Mouse (Mus musculus) myocyte (in vitro differentiated cells): Measurements from ENCODE around the gene Nupr1l. TPM values are rescaled to one million over a fixed set of nuclear protein-coding genes. Genes with fewer than 3 reads are reported as not detected.

Experiments
- H3K27me3 ChIP-seq: one replicate; pipeline ENCODE4 v1.6.1; 2011; ENCODE audit not compliant: control insufficient read depth, insufficient read depth, insufficient read length
- H3K36me3 ChIP-seq: one replicate; pipeline ENCODE4 v1.6.1; 2011; ENCODE audit not compliant: control insufficient read depth, insufficient read depth
- H3K4me2 ChIP-seq: one replicate; pipeline ENCODE4 v1.6.1; 2011; ENCODE audit warnings: low read depth, control low read depth
- H3K4me3 ChIP-seq: one replicate; pipeline ENCODE4 v1.5.1; 2011; ENCODE audit warnings: mild to moderate bottlenecking, control low read depth, moderate library complexity
- H3K79me2 ChIP-seq: one replicate; pipeline ENCODE4 v1.6.1; 2011; ENCODE audit not compliant: control insufficient read depth, insufficient read depth
- H3ac ChIP-seq: one replicate; pipeline ENCODE4 v1.6.1; 2011; ENCODE audit not compliant: control insufficient read depth, insufficient read length
- CEBPB ChIP-seq: IDR thresholded peaks from 2 replicates; pipeline ENCODE4 v1.6.1; 2011; ENCODE audit warnings: mild to moderate bottlenecking, moderate library complexity; ENCODE audit not compliant: poor library complexity, insufficient read depth, severe bottlenecking
- E2F4 ChIP-seq: IDR thresholded peaks from one replicate; pipeline ENCODE4 v1.6.1; 2011; ENCODE audit warnings: mild to moderate bottlenecking, control low read depth, moderate library complexity; ENCODE audit not compliant: insufficient read depth
- MAX ChIP-seq: IDR thresholded peaks from one replicate; pipeline ENCODE4 v1.6.1; 2011; ENCODE audit warnings: low read depth, mild to moderate bottlenecking, control low read depth
- MYOD1 ChIP-seq, 3 experiments: IDR thresholded peaks; one replicate each; pipeline ENCODE4 v1.6.1; 2011; ENCODE audit warnings: control low read depth in 2 of 3, low read depth in 2 of 3, mild to moderate bottlenecking in 2 of 3, moderate library complexity in 1 of 3; ENCODE audit not compliant: insufficient read length in 2 of 3, control insufficient read depth in 1 of 3
- MYOG ChIP-seq, 3 experiments: IDR thresholded peaks; one replicate each; pipeline ENCODE4 v1.6.1; 2011; ENCODE audit warnings: control low read depth in 2 of 3, low read depth in 2 of 3, mild to moderate bottlenecking in 2 of 3; ENCODE audit not compliant: insufficient read length in 2 of 3, control insufficient read depth in 1 of 3, insufficient read depth in 1 of 3
- POLR2A ChIP-seq: IDR thresholded peaks from one replicate; pipeline ENCODE4 v1.6.1; 2011; ENCODE audit warnings: low read depth, mild to moderate bottlenecking, control low read depth, moderate library complexity; ENCODE audit not compliant: insufficient read length
- POLR2AphosphoS2 ChIP-seq: IDR thresholded peaks from one replicate; pipeline ENCODE4 v1.6.1; 2011; ENCODE audit warnings: low read depth, control low read depth; ENCODE audit not compliant: insufficient read length
- REST ChIP-seq: IDR thresholded peaks from one replicate; pipeline ENCODE4 v1.6.1; 2011; ENCODE audit warnings: mild to moderate bottlenecking, control low read depth, moderate library complexity; ENCODE audit not compliant: insufficient read depth, insufficient read length
- SRF ChIP-seq: IDR thresholded peaks from one replicate; pipeline ENCODE4 v1.6.1; 2011; ENCODE audit warnings: low read depth; ENCODE audit not compliant: control insufficient read depth, insufficient read length
- TCF12 ChIP-seq: IDR thresholded peaks from one replicate; pipeline ENCODE4 v1.6.1; 2011; ENCODE audit warnings: mild to moderate bottlenecking, control low read depth; ENCODE audit not compliant: poor library complexity, insufficient read depth, severe bottlenecking
- TCF3 ChIP-seq: IDR thresholded peaks from one replicate; pipeline ENCODE4 v1.6.1; 2011; ENCODE audit warnings: low read depth, control low read depth; ENCODE audit not compliant: insufficient read length
- USF1 ChIP-seq: IDR thresholded peaks from one replicate; pipeline ENCODE4 v1.6.1; 2011; ENCODE audit warnings: low read depth, mild to moderate bottlenecking, control low read depth, moderate library complexity
- polyA plus RNA-seq: library from polyadenylated mRNA; unstranded; fragments of >200 nt; fragmentation: generic; extraction: Trizol; gene quantifications from one replicate; pipeline ENCODE4 v1.2.1, GENCODE M21; 2012; ENCODE audit warnings: missing spikeins

The Nupr1l gene
- polyA plus RNA-seq, 1 experiment: 1.1 TPM

GRCm38 (mm10) chr5:129954473-129955254 is 46.3 kb downstream of the Nupr1l start:
- no peak overlapping the region for H3K4me3 ChIP-seq

GRCm38 (mm10) chr5:129955792-129956191 is 47.5 kb downstream of the Nupr1l start:
- Histone ChIP-seq H3K36me3 (no peaks in the 10 kb centered on the region), H3K79me2 (peaks cover 82% of the 10 kb centered on the region), H3K4me3 (no peak overlapping the region), H3K4me2 (no peak overlapping the region), H3ac (no peak overlapping the region), H3K27me3 (no peaks in the 10 kb centered on the region)
- TF ChIP-seq SRF (no peak), POLR2AphosphoS2 (no peak), MYOG (IDR thresholded peaks at IDR 0.05; ENCODE audit: control insufficient read depth in 1 of 3, insufficient read depth in 1 of 3, insufficient read length in 2 of 3, low read depth in 2 of 3) (no peak), MYOD1 (IDR thresholded peaks at IDR 0.05; ENCODE audit: control insufficient read depth in 1 of 3, insufficient read length in 2 of 3, low read depth in 2 of 3) (no peak), REST (no peak), TCF12 (no peak), MAX (no peak), CEBPB (no peak), POLR2A (no peak), USF1 (no peak)

More at GRCm38 (mm10) chr5:129954473-129955254, 46.3 kb downstream of the Nupr1l start:
- Histone ChIP-seq H3K27me3 (no peaks in the 10 kb centered on the region), H3K4me2 (no peak overlapping the region), H3K79me2 (peaks cover 83% of the 10 kb centered on the region), H3ac (no peak overlapping the region), H3K36me3 (no peaks in the 10 kb centered on the region)
- TF ChIP-seq MAX (no peak), TCF12 (no peak), MYOD1 (IDR thresholded peaks at IDR 0.05; ENCODE audit: control insufficient read depth in 1 of 3, insufficient read length in 2 of 3, low read depth in 2 of 3) (no peak), POLR2AphosphoS2 (no peak), MYOG (IDR thresholded peaks at IDR 0.05; ENCODE audit: control insufficient read depth in 1 of 3, insufficient read depth in 1 of 3, insufficient read length in 2 of 3, low read depth in 2 of 3) (no peak), TCF3 (no peak), E2F4 (no peak), POLR2A (no peak), CEBPB (no peak), SRF (no peak), REST (no peak), USF1 (no peak)

- Histone ChIP-seq H3ac (no peak overlapping the region), H3K36me3 (no peaks in the 10 kb centered on the region), H3K79me2 (peaks cover 75% of the 10 kb centered on the region), H3K4me3 (no peak overlapping the region), H3K4me2 (no peak overlapping the region), H3K27me3 (no peaks in the 10 kb centered on the region)
- TF ChIP-seq MAX (no peak), TCF12 (no peak), MYOD1 (IDR thresholded peaks at IDR 0.05; ENCODE audit: control insufficient read depth in 1 of 3, insufficient read length in 2 of 3, low read depth in 2 of 3) (no peak), E2F4 (no peak), CEBPB (no peak), SRF (no peak), REST (no peak)
These were observed 54.9 kb downstream of the Nupr1l start for GRCm38 (mm10) chr5:129963224-129963623.

Other genes starting within 250 kb of the Nupr1l start
- gene Zfp11, start 238.4 kb upstream of the Nupr1l start, polyA plus RNA-seq: 0.91 TPM
- gene Sept14, start 200.0 kb upstream of the Nupr1l start, polyA plus RNA-seq: 0.10 TPM
- 138 TPM for gene Mrps17, start 193.0 kb upstream of the Nupr1l start, polyA plus RNA-seq
- 67.6 TPM for gene Nipsnap2, start 183.5 kb upstream of the Nupr1l start, polyA plus RNA-seq
- gene Psph, start 121.1 kb upstream of the Nupr1l start, polyA plus RNA-seq: 338 TPM
- 33.8 TPM for gene Sumf2, start 61.6 kb upstream of the Nupr1l start, polyA plus RNA-seq
- gene Chchd2, start 21.1 kb upstream of the Nupr1l start, polyA plus RNA-seq: 747 TPM
- gene Zbed5, start 12.8 kb upstream of the Nupr1l start, polyA plus RNA-seq: 1.7 TPM
- gene Phkg1, start 10.0 kb upstream of the Nupr1l start, polyA plus RNA-seq: 0.32 TPM
- 13.2 TPM for gene Vkorc1l1, start 33.4 kb downstream of the Nupr1l start, polyA plus RNA-seq
- 35.0 TPM for gene Gusb, start 94.5 kb downstream of the Nupr1l start, polyA plus RNA-seq
- 45.8 TPM for gene Asl, start 120.7 kb downstream of the Nupr1l start, polyA plus RNA-seq
- gene Crcp, start 120.8 kb downstream of the Nupr1l start, polyA plus RNA-seq: 30.8 TPM
- gene Tpst1, start 164.8 kb downstream of the Nupr1l start, polyA plus RNA-seq: 9.4 TPM
- 4.5 TPM for gene Kctd7, start 236.3 kb downstream of the Nupr1l start, polyA plus RNA-seq